Mouse (Mus musculus) forebrain, embryonic 14.5 days (tissue): ENCODE results near the gene Fam169a. TPM values are rescaled to one million over a fixed set of nuclear protein-coding genes. Genes with fewer than 3 reads are reported as not detected.

Experiments used
- ATAC-seq: fragments of 200-750 bp; cut with Nextera tagmentation; 2 replicates; pipeline ENCODE4 v1.8.0; 2017; ENCODE audit warnings: mild to moderate bottlenecking, moderate library complexity
- DNase-seq: peaks from one replicate; pipeline ENCODE4 v3.0.0-alpha.2; 2015; ENCODE audit warnings: low spot score
- H3K27ac ChIP-seq: fragments of 300-500 bp; sonication (generic); 2 replicates; pipeline ENCODE4 v1.5.1; 2014; ENCODE audit warnings: low read depth, mild to moderate bottlenecking, control low read depth, low read length, moderate library complexity
- H3K27me3 ChIP-seq: fragments of 300-500 bp; sonication (generic); replicated peaks from 2 replicates; pipeline ENCODE4 v1.6.1; 2014; ENCODE audit warnings: low read length, control low read depth, mixed read lengths; ENCODE audit not compliant: control insufficient read depth, insufficient read depth
- H3K36me3 ChIP-seq: fragments of 300-500 bp; sonication (generic); 2 replicates; pipeline ENCODE4 v1.6.1; 2014; ENCODE audit warnings: low read length, control low read depth; ENCODE audit not compliant: control insufficient read depth, insufficient read depth
- H3K4me1 ChIP-seq: fragments of 300-500 bp; sonication (generic); 2 replicates; pipeline ENCODE4 v1.6.1; 2014; ENCODE audit warnings: antibody characterized with exemption, low read length, control low read depth; ENCODE audit not compliant: control insufficient read depth, insufficient read depth
- H3K4me2 ChIP-seq: fragments of 300-500 bp; sonication (generic); 2 replicates; pipeline ENCODE4 v1.6.1; 2014; ENCODE audit warnings: mild to moderate bottlenecking, control low read depth, low read length
- H3K4me3 ChIP-seq: fragments of 300-500 bp; sonication (generic); 2 replicates; pipeline ENCODE4 v1.5.1; 2014; ENCODE audit warnings: low read depth, low read length, control low read depth
- H3K9ac ChIP-seq: fragments of 300-500 bp; sonication (generic); 2 replicates; pipeline ENCODE4 v1.6.1; 2014; ENCODE audit warnings: mild to moderate bottlenecking, low read length, control low read depth, moderate library complexity
- H3K9me3 ChIP-seq: fragments of 300-500 bp; sonication (generic); replicated peaks from 2 replicates; pipeline ENCODE4 v1.6.1; 2016; ENCODE audit warnings: low read length, control low read depth, mixed read lengths; ENCODE audit not compliant: control insufficient read depth
- WGBS: fragments of 180-500 bp; shearing (Covaris S2); extraction: QIAGEN DNeasy Blood & Tissue Kit; methylation state at CpG from one replicate; pipeline ENCODE4 v1.1.7; 2014; 5-methylcytosine and 5-hydroxymethylcytosine counted together
- polyA plus RNA-seq: library from polyadenylated mRNA; unstranded; fragments of >200 nt; fragmentation: Nextera tagmentation; extraction: Ambion mirVana; gene quantifications from 2 replicates; pipeline ENCODE4 v1.2.1, GENCODE M21; 2014

The Fam169a gene
- polyA plus RNA-seq, 1 experiment from 2014 or later = 14.9 TPM

- no peaks in the 10 kb centered on the region for H3K36me3 ChIP-seq
- peak overlapping the region; percentile 77 for H3K4me3 ChIP-seq
- DNase-seq = peak; percentile 58
- H3K27me3 ChIP-seq = 0 out of 2 replicates have a peak, but pooled peaks cover 3% of the 10 kb centered on the region
- peaks cover 3% of the 10 kb centered on the region; the same call in 1 of the 2 replicates for H3K4me1 ChIP-seq
- H3K9ac ChIP-seq = peak overlapping the region; percentile 80
- peak; percentile 87 for ATAC-seq
- under 1% methylated on average over 67 of the region's 85 CpGs for WGBS
- H3K4me2 ChIP-seq = peak overlapping the region; percentile 88
- no peaks in the 10 kb centered on the region for H3K9me3 ChIP-seq
- H3K27ac ChIP-seq = peak overlapping the region; percentile 78
Observed at GRCm38 (mm10) chr13:97070931-97071625, 4.0 kb downstream of the Fam169a start.

- WGBS = under 1% methylated on average over 52 of the region's 76 CpGs
Observed at GRCm38 (mm10) chr13:97071626-97072241, 4.6 kb downstream of the Fam169a start.

GRCm38 (mm10) chr13:97073497-97073896 lies 6.4 kb downstream of the Fam169a start:
- WGBS = 22% methylated on average over 1 of the region's 1 CpGs
- no peaks in the 10 kb centered on the region for H3K36me3 ChIP-seq
- DNase-seq (no peak), ATAC-seq (no peak)
- H3K27ac ChIP-seq = no peak overlapping the region
- peaks cover 3% of the 10 kb centered on the region; the same call in 1 of the 2 replicates for H3K4me1 ChIP-seq
- 0 out of 2 replicates have a peak, but pooled peaks cover 3% of the 10 kb centered on the region for H3K27me3 ChIP-seq
- no peaks in the 10 kb centered on the region for H3K9me3 ChIP-seq
- H3K9ac ChIP-seq = no peak overlapping the region
- H3K4me3 ChIP-seq = no peak overlapping the region
- H3K4me2 ChIP-seq = no peak overlapping the region

More at GRCm38 (mm10) chr13:97071626-97072241, 4.6 kb downstream of the Fam169a start:
- peak; percentile 54 for DNase-seq
- Histone ChIP-seq H3K4me3 (peak overlapping the region; percentile 77), H3K4me2 (peak overlapping the region; percentile 88), H3K4me1 (peaks cover 3% of the 10 kb centered on the region; the same call in 1 of the 2 replicates), H3K27ac (peak overlapping the region; percentile 78), H3K9me3 (no peaks in the 10 kb centered on the region), H3K9ac (peak overlapping the region; percentile 80), H3K27me3 (0 out of 2 replicates have a peak, but pooled peaks cover 3% of the 10 kb centered on the region), H3K36me3 (no peaks in the 10 kb centered on the region)
- ATAC-seq = peak; percentile 81

GRCm38 (mm10) chr13:97077556-97077955 lies 10.5 kb downstream of the Fam169a start:
- Histone ChIP-seq H3K4me3 (no peak overlapping the region), H3K27me3 (no peaks in the 10 kb centered on the region), H3K4me2 (no peak overlapping the region), H3K36me3 (no peaks in the 10 kb centered on the region), H3K4me1 (no peaks in the 10 kb centered on the region), H3K27ac (no peak overlapping the region), H3K9ac (no peak overlapping the region), H3K9me3 (no peaks in the 10 kb centered on the region)
- ATAC-seq = no peak
- DNase-seq = no peak
- 92% methylated on average over 2 of the region's 2 CpGs for WGBS

- Histone ChIP-seq H3K4me2 (no peak overlapping the region), H3K4me1 (no peaks in the 10 kb centered on the region; the same call in 1 of the 2 replicates), H3K27me3 (no peaks in the 10 kb centered on the region), H3K9ac (no peak overlapping the region), H3K36me3 (no peaks in the 10 kb centered on the region), H3K9me3 (no peaks in the 10 kb centered on the region), H3K27ac (no peak overlapping the region), H3K4me3 (no peak overlapping the region)
- DNase-seq (peak; percentile 41), ATAC-seq (no peak)
- WGBS = 69% methylated on average over 2 of the region's 2 CpGs
Observed at GRCm38 (mm10) chr13:97080201-97080600, 13.1 kb downstream of the Fam169a start.

GRCm38 (mm10) chr13:97080615-97081014 lies 13.5 kb downstream of the Fam169a start:
- Histone ChIP-seq H3K9ac (no peak overlapping the region), H3K9me3 (no peaks in the 10 kb centered on the region), H3K27ac (no peak overlapping the region), H3K36me3 (no peaks in the 10 kb centered on the region), H3K4me2 (no peak overlapping the region), H3K4me3 (no peak overlapping the region), H3K4me1 (no peaks in the 10 kb centered on the region; the same call in 1 of the 2 replicates), H3K27me3 (no peaks in the 10 kb centered on the region)
- ATAC-seq = no peak
- 92% methylated on average over 3 of the region's 3 CpGs for WGBS
- DNase-seq = no peak

GRCm38 (mm10) chr13:97082432-97082831 lies 15.3 kb downstream of the Fam169a start:
- Histone ChIP-seq H3K27ac (no peak overlapping the region), H3K9ac (no peak overlapping the region), H3K4me3 (no peak overlapping the region), H3K27me3 (no peaks in the 10 kb centered on the region), H3K4me2 (no peak overlapping the region), H3K4me1 (no peaks in the 10 kb centered on the region; the same call in 1 of the 2 replicates), H3K36me3 (no peaks in the 10 kb centered on the region), H3K9me3 (no peaks in the 10 kb centered on the region)
- no peak for ATAC-seq
- 92% methylated on average over 7 of the region's 7 CpGs for WGBS
- no peak for DNase-seq

- WGBS = 65% methylated on average over 5 of the region's 9 CpGs
- Histone ChIP-seq H3K4me3 (no peak overlapping the region), H3K9ac (no peak overlapping the region), H3K4me1 (no peaks in the 10 kb centered on the region; the same call in 1 of the 2 replicates), H3K36me3 (no peaks in the 10 kb centered on the region), H3K27ac (no peak overlapping the region), H3K4me2 (no peak overlapping the region), H3K9me3 (no peaks in the 10 kb centered on the region), H3K27me3 (no peaks in the 10 kb centered on the region)
- ATAC-seq = no peak
- no peak for DNase-seq
Observed at GRCm38 (mm10) chr13:97086316-97086715, 19.2 kb downstream of the Fam169a start.

GRCm38 (mm10) chr13:97087421-97087820 lies 20.3 kb downstream of the Fam169a start:
- Histone ChIP-seq H3K4me3 (no peak overlapping the region), H3K4me2 (no peak overlapping the region), H3K9ac (no peak overlapping the region), H3K27ac (no peak overlapping the region), H3K4me1 (no peaks in the 10 kb centered on the region; the same call in 1 of the 2 replicates), H3K36me3 (no peaks in the 10 kb centered on the region), H3K9me3 (no peaks in the 10 kb centered on the region), H3K27me3 (no peaks in the 10 kb centered on the region)
- WGBS = 93% methylated on average over 6 of the region's 6 CpGs
- ATAC-seq (no peak), DNase-seq (no peak)
